Mouse (Mus musculus): ENCODE measurements around the gene Hmgcs2.

GRCm38 (mm10) chr3:98261415-98261814, 18.8 kb upstream of the Hmgcs2 start:
- TF ChIP-seq RCOR1 (conservative IDR thresholded peaks at IDR 0.05; ENCODE audit: low read depth, low read length) (no peak), EP300 (IDR thresholded peaks at IDR 0.05; ENCODE audit: low read length) (no peak), RAD21 (IDR thresholded peaks at IDR 0.05; ENCODE audit: low read depth, low read length) (no peak), CTCF (conservative IDR thresholded peaks at IDR 0.05 in 1 of 2, IDR thresholded peaks at IDR 0.05 in 1 of 2; ENCODE audit: low read depth in 2 of 2, low read length in 2 of 2) (no peak), POLR2AphosphoS2 (IDR thresholded peaks at IDR 0.05; ENCODE audit: low read depth, low read length) (no peak), MXI1 (IDR thresholded peaks at IDR 0.05; ENCODE audit: low read depth, low read length) (no peak), ZC3H11A (IDR thresholded peaks at IDR 0.05; ENCODE audit: low read depth, low read length) (no peak), BHLHE40 (IDR thresholded peaks at IDR 0.05; ENCODE audit: low read depth, low read length) (no peak), POLR2A (IDR thresholded peaks at IDR 0.05; ENCODE audit: low read depth, low read length) (no peak), ELF1 (IDR thresholded peaks at IDR 0.05; ENCODE audit: low read depth, low read length) (no peak), HCFC1 (IDR thresholded peaks at IDR 0.05; ENCODE audit: low read depth, low read length) (no peak)

Data from CH12.LX (cell line).